Mouse (Mus musculus) spleen, postnatal 4 days (tissue): ENCODE results near the gene Lpin2.

ENCODE experiments used
- DNase-seq, 2 experiments: peaks; one replicate each; pipeline ENCODE4 v3.0.0; 2022; ENCODE audit warnings: low spot score in 2 of 2

The Lpin2 gene

GRCm38 (mm10) chr17:71294570-71294969 lies 112.2 kb downstream of the Lpin2 start:
- no peak for DNase-seq
